In the genomic region with DNA sequence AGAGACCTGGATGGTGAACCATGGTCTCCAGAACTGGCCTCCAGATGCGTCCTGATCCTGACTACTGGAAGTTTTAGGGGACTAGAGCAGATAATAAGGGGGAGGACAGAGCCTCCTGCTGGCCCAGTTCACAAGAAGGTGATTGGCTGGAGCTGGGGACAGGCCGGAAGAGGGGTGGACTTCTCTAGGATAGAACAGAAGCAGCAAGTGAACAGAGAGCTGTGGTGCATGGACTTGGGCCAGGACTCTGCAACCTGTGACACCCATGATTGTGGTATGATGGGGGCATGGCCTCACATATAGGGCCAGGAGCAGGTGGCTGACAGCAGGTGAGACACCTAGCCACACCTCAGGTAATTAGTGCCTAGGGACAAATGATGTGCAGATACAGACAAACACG, we compare ENCODE assay signal across 13 mouse cellular contexts. TPM values are rescaled to one million over a fixed set of nuclear protein-coding genes. Genes with fewer than 3 reads are reported as not detected.
DNase-seq lines count a peak whose midpoint lies in the region; ATAC-seq and TF ChIP-seq lines count a peak whose summit lies in the region.
"Had no signal": no experiment of that assay in that cellular context is flagged by ENCODE, and none has a peak within 500 bp of the region (broad histone marks: within the 10 kb centered on the region; RNA-seq: fewer than 3 reads in every experiment).

No protein-coding gene starts in this region.

- WGBS in neural tube, embryonic 13.5 days: 57% methylated on average over 3 of the region's 3 CpGs
- WGBS in midbrain, embryonic 16.5 days: 56% methylated on average over 3 of the region's 3 CpGs

- peaks cover 92% of the 10 kb centered on the region for H3K4me1 ChIP-seq in neural tube, embryonic 13.5 days (replicated peaks)
- H3K4me1 ChIP-seq in midbrain, embryonic 16.5 days (ENCODE audit: control insufficient read depth, insufficient read depth, low read length): peaks cover 56% of the 10 kb centered on the region

- no peak for TF ChIP-seq CTCF in left cerebral cortex, adult 2 months (IDR thresholded peaks at IDR 0.05)

- H3K9me3 ChIP-seq in neural tube, embryonic 13.5 days: no peaks in the 10 kb centered on the region
- no peaks in the 10 kb centered on the region for H3K9me3 ChIP-seq in midbrain, embryonic 16.5 days (replicated peaks; ENCODE audit: control insufficient read depth, low read length, poor library complexity, severe bottlenecking)

- peak; percentile 13; the same call in 1 of the 2 replicates for ATAC-seq in neural tube, embryonic 13.5 days (ENCODE audit: low read depth)
- no peak for ATAC-seq in midbrain, embryonic 16.5 days

- H3K27ac ChIP-seq in neural tube, embryonic 13.5 days (replicated peaks): peak overlapping the region; percentile 74
- peak overlapping the region; percentile 30 for H3K27ac ChIP-seq in midbrain, embryonic 16.5 days (ENCODE audit: low read length)
- no peak overlapping the region for H3K27ac ChIP-seq in left cerebral cortex, adult 2 months

- H3K4me3 ChIP-seq in neural tube, embryonic 13.5 days: no peak overlapping the region
- H3K4me3 ChIP-seq in midbrain, embryonic 16.5 days (ENCODE audit: low read depth, low read length): no peak overlapping the region
- no peak overlapping the region for H3K4me3 ChIP-seq in left cerebral cortex, adult 2 months
- H3K4me3 ChIP-seq: myocyte had no signal

- no peaks in the 10 kb centered on the region for H3K36me3 ChIP-seq in neural tube, embryonic 13.5 days
- no peaks in the 10 kb centered on the region for H3K36me3 ChIP-seq in midbrain, embryonic 16.5 days (ENCODE audit: control insufficient read depth, insufficient read depth, low read length)

- 0 out of 2 replicates have a peak overlapping the region, but pooled peaks have one; percentile 20 for H3K4me2 ChIP-seq in neural tube, embryonic 13.5 days
- H3K4me2 ChIP-seq in midbrain, embryonic 16.5 days (ENCODE audit: low read length): no peak overlapping the region

- H3K9ac ChIP-seq in neural tube, embryonic 13.5 days: no peak overlapping the region
- H3K9ac ChIP-seq in midbrain, embryonic 16.5 days (ENCODE audit: low read depth, low read length): no peak overlapping the region

- peak; percentile 45 to 81 for DNase-seq in adrenal gland, adult (ENCODE audit: inconsistent age in 2 of 2, low spot score in 1 of 2)
- DNase-seq in adrenal gland, postnatal 4 days (ENCODE audit: low spot score in 2 of 2): no peak
- DNase-seq in neural tube, embryonic 10.5 days (ENCODE audit: extremely low spot score, low spot score): no peak
- no peak for DNase-seq in left cerebral cortex, adult 2 months (ENCODE audit: extremely low spot score in 1 of 2, low spot score in 2 of 2)
- no peak for DNase-seq in spleen, postnatal 14 days (ENCODE audit: low spot score in 2 of 2)
- no peak for DNase-seq in layer of hippocampus, adult 11-12 months (ENCODE audit: low spot score)
- DNase-seq: cerebellum, postnatal 36 days; lung, adult 2 months; right cerebral cortex, postnatal 4 days; thymus, postnatal 36 days had no signal

- no peaks in the 10 kb centered on the region for H3K27me3 ChIP-seq in neural tube, embryonic 13.5 days
- no peaks in the 10 kb centered on the region for H3K27me3 ChIP-seq in midbrain, embryonic 16.5 days (ENCODE audit: control insufficient read depth, insufficient read depth, low read depth, low read length)

- intact Hi-C loops in left cerebral cortex, adult 2 months (cut with DNase I): no loop called here

RNA-seq across cellular contexts. Expression of a gene that starts 17.0 kb away (rescaled TPM):
- total RNA-seq in adrenal gland, postnatal 4 days (2021): 10 to 100 TPM; 44.6 to 45.7 TPM
- polyA plus RNA-seq in neural tube, embryonic 13.5 days (2015; fragmentation: Nextera tagmentation; extraction: Ambion mirVana): 9.6 and 9.7 TPM in 2 replicates
- 8.2 and 9.3 TPM in 2 replicates for polyA plus RNA-seq in midbrain, embryonic 16.5 days (2015; fragmentation: Nextera tagmentation; extraction: Ambion mirVana)
- total RNA-seq in left cerebral cortex, adult 2 months (2021): 10 to 100 TPM; 36.2 to 36.8 TPM

Comparison
In these comparisons a context has a peak if more than half of its experiments do, and no peak if none do; other contexts are left out.
1. DNase-seq: peak in adrenal gland, adult (2 of 2); none in adrenal gland, postnatal 4 days (0 of 2), neural tube, embryonic 10.5 days (single experiment), left cerebral cortex, adult 2 months (0 of 2), spleen, postnatal 14 days (0 of 2) and layer of hippocampus, adult 11-12 months (single experiment).